Mouse (Mus musculus): Measurements from ENCODE around the gene Hadha. TPM values are rescaled to one million over a fixed set of nuclear protein-coding genes. Genes with fewer than 3 reads are reported as not detected.

Gene Hadha
- total RNA-seq (2021), result 10 to 100 TPM; 64.1 to 67.8 TPM
- long read RNA-seq, experiment 1, full-length matches to known transcripts, result 47 of 56 reads
- long read RNA-seq, experiment 1, partial matches to known transcripts, result 8 of 56 reads
- long read RNA-seq, experiment 1, other reads (novel, unspliced or antisense), result 1 of 56 reads
- long read RNA-seq, experiment 2, full-length matches to known transcripts, result 33 of 37 reads
- long read RNA-seq, experiment 2, partial matches to known transcripts, result 3 of 37 reads
- long read RNA-seq, experiment 2, other reads (novel, unspliced or antisense), result 1 of 37 reads

GRCm38 (mm10) chr5:30154474-30155394 is at the start of gene Hadha, which contains the start of gene Hadhb:
Gene Hadha (minus strand): TSS chr5:30155162.
Gene Hadhb (plus strand): TSS chr5:30155248.
- intact Hi-C loops (cut with DNase I), result no loop called here
- peak; percentile 91 to 94 for DNase-seq (ENCODE audit: low spot score in 2 of 2)

- intact Hi-C loops (cut with DNase I), result no loop called here
Measured at GRCm38 (mm10) chr5:30204441-30204840, 49.5 kb upstream of the Hadha start.

GRCm38 (mm10) chr5:30203216-30203885 is 48.4 kb upstream of the Hadha start:
- no peak for DNase-seq (ENCODE audit: low spot score in 2 of 2)
- intact Hi-C loops (cut with DNase I), result no loop called here

More at GRCm38 (mm10) chr5:30204441-30204840, 49.5 kb upstream of the Hadha start:
- no peak for DNase-seq (ENCODE audit: low spot score in 2 of 2)

- intact Hi-C loops (cut with DNase I), result no loop called here
- DNase-seq (ENCODE audit: low spot score in 2 of 2), result no peak
Measured at GRCm38 (mm10) chr5:30202221-30202620, 47.3 kb upstream of the Hadha start.

GRCm38 (mm10) chr5:30201521-30201920 is 46.6 kb upstream of the Hadha start:
- peak; percentile 69 to 81 for DNase-seq (ENCODE audit: low spot score in 2 of 2)
- intact Hi-C loops (cut with DNase I), result no loop called here

- intact Hi-C loops (cut with DNase I), result no loop called here
- DNase-seq (ENCODE audit: low spot score in 2 of 2), result no peak
Measured at GRCm38 (mm10) chr5:30198257-30198656, 43.3 kb upstream of the Hadha start.

GRCm38 (mm10) chr5:30195340-30195739 is 40.4 kb upstream of the Hadha start:
- intact Hi-C loops (cut with DNase I), result no loop called here
- no peak for DNase-seq (ENCODE audit: low spot score in 2 of 2)

- no peak for DNase-seq (ENCODE audit: low spot score in 2 of 2)
- intact Hi-C loops (cut with DNase I), result no loop called here
Measured at GRCm38 (mm10) chr5:30192452-30192851, 37.5 kb upstream of the Hadha start.

- intact Hi-C loops (cut with DNase I), result no loop called here
- DNase-seq (ENCODE audit: low spot score in 2 of 2), result no peak
Measured at GRCm38 (mm10) chr5:30187687-30188485, 32.9 kb upstream of the Hadha start.

- no peak for DNase-seq (ENCODE audit: low spot score in 2 of 2)
Measured at GRCm38 (mm10) chr5:30175811-30176210, 20.8 kb upstream of the Hadha start.

GRCm38 (mm10) chr5:30172931-30173692 is 18.1 kb upstream of the Hadha start:
- no peak for DNase-seq (ENCODE audit: low spot score in 2 of 2)
- intact Hi-C loops (cut with DNase I), result no loop called here

More at GRCm38 (mm10) chr5:30175811-30176210, 20.8 kb upstream of the Hadha start:
- intact Hi-C loops (cut with DNase I), result no loop called here

- no peak for DNase-seq (ENCODE audit: low spot score in 2 of 2)
- intact Hi-C loops (cut with DNase I), result no loop called here
Measured at GRCm38 (mm10) chr5:30172115-30172514, 17.2 kb upstream of the Hadha start.

GRCm38 (mm10) chr5:30170303-30170940 is 15.5 kb upstream of the Hadha start:
- DNase-seq (ENCODE audit: low spot score in 2 of 2), result no peak
- intact Hi-C loops (cut with DNase I), result no loop called here

GRCm38 (mm10) chr5:30165234-30165946 is 10.4 kb upstream of the Hadha start:
- no peak for DNase-seq (ENCODE audit: low spot score in 2 of 2)
- intact Hi-C loops (cut with DNase I), result no loop called here

- DNase-seq (ENCODE audit: low spot score in 2 of 2), result no peak
- intact Hi-C loops (cut with DNase I), result no loop called here
Measured at GRCm38 (mm10) chr5:30162339-30162738, 7.4 kb upstream of the Hadha start.

GRCm38 (mm10) chr5:30161836-30162235 is 6.9 kb upstream of the Hadha start:
- intact Hi-C loops (cut with DNase I), result no loop called here
- no peak for DNase-seq (ENCODE audit: low spot score in 2 of 2)

GRCm38 (mm10) chr5:30159601-30160000 is 4.6 kb upstream of the Hadha start:
- no peak for DNase-seq (ENCODE audit: low spot score in 2 of 2)
- intact Hi-C loops (cut with DNase I), result no loop called here
